Mouse (Mus musculus): Measurements from ENCODE around the gene Phf19. TPM values are rescaled to one million over a fixed set of nuclear protein-coding genes. Genes with fewer than 3 reads are reported as not detected.
A peak's percentile ranks its signal among the peaks of the same experiment; 100 is the strongest.

The Phf19 gene
- total RNA-seq (2017) = 3.9 and 5.1 TPM in 2 replicates

DNA sequence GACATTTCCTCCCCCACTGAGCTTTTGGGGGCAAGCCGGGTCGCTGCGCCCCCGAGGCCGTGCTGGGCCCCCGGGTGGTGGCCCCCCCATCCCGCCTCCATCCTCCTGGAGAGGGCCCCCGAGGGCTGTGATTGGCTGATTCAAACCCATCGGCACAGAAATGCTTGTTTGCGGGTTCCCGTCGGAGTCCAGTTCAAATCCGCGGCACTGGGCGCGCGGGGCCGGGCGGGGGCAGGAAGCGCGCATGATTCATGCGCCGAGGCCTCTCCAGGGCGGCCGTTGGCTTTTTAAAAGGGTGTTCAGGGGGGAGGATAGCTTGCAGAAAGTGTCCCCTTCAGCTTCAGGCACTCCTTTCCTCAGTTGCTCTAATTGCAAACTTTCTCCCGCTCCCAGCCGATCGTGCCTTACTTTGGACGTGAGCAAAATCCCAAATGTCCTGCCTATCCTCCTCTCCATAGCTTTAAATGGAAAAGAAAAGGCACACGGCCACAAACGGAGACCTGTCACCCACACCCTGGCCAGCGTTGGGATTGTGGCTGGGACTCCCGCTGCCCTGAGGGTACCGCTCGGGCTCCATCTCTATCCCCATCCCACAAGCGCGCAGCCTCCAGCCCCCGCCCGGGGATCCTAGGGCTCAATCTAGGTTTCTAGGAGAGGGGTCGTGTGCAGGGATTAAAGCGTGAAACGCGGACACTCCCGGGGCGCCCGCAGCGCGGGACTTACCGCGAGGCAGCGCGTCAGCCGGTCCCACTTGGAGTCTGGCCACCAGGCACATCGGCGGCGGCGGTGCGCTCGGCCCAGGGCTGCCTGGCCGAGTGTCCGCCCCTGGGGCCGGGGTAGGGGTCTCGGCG lies at the start of gene Phf19:
Gene Phf19 (minus strand): TSS at position 809 of the 851 bp plus-strand sequence.
- ATAC-seq (ENCODE audit: extremely low read depth, insufficient number of reproducible peaks, low FRiP score, poor library complexity, severe bottlenecking) = peak; percentile 31; the same call in 1 of the 2 replicates

DNA sequence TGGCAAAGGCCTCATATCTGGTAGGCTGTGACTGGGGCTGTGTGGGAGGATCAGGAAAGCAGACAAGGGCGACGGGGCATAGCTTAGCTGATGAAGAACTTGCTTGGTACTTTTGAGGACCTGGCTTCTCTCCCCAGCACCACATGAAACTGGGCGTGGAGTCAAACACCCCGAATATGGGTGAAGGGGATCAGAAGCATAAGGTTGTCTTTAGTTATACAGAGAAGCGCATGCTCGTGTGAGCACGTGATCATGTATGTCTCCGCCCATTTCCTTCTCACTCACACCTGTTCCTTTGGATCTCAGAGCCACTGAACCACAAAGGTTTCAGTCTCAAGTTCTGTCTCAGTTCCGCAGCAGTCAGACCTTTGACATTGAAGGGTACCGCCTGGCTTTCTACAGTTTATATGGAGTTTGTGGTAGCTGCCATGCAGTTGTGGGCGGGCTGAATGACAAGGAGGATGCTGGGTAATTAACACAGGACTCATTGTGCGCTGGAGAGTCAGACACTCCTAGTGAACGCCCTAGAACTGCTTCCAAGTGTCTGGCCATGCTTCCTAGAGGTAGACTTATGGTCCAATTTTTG lies 49.6 kb upstream of the Phf19 start:
- peak; percentile 79 for ATAC-seq (ENCODE audit: extremely low read depth, insufficient number of reproducible peaks, low FRiP score, poor library complexity, severe bottlenecking)

DNA sequence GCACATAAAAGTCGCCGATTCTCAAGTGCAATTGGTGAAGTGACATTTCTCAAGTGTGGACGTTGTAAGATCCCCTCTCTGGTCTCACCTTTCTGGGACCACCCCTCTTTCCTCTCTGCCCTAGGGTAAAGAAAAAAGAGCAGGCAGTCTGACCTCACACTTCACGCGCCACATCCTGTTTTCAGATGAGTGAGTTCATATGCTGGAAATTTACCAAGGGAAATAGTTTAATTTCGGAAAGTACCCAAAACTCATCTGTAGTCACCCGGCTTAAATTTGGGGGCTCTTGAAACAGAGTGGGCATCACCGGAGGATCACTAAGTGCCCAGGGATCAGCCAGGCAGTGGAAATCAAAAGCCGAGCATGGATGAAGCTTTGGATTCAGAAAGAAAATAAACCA lies 49.1 kb upstream of the Phf19 start:
- peak; percentile 20; the same call in 1 of the 2 replicates for ATAC-seq (ENCODE audit: extremely low read depth, insufficient number of reproducible peaks, low FRiP score, poor library complexity, severe bottlenecking)

DNA sequence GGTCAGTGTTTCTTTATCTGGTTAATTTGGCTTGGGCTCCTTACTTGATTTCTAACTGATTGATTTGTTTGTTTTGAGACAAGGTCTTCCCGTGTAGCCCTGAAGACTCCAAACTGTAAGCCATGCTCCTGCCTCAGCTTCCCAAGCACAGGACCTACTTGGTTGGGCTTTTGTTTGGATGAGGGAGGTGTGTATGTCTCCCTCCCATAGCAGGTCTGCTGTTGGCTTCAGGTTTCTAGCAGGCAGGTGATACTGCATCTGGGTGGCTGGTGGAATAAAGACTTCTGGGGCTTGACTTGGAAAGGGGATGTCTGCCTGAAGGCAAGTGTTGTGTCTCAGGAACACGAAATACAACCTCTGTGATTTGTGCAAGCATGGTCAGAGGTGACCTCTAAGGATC lies 48.4 kb upstream of the Phf19 start:
- ATAC-seq (ENCODE audit: extremely low read depth, insufficient number of reproducible peaks, low FRiP score, poor library complexity, severe bottlenecking) = no peak

DNA sequence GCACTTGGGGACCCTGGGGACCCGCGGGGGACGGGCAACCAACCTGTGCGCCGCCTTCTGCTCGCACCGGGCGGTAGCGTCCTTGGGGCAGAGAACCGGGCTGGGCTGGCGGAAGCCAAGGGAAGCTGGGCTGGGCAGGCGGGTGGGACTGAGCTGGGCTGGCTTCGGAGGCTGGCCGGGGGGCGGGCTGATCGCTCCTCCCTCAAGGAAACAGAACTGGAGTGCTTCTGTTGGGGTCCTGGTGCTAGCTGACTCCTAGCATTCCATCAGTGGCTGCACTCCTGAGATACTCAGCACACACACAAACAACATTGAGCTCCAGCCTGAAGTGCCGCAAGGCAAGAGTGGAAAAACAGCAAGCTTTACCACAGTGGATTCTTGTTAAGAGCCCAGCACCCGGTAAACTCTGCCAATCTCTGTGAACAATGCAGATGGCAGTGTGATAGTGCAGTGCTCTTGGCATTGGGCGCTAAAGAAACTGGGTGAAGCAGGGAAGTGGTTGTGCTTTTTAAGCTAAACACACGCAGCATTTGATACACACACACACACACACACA lies 47.7 kb upstream of the Phf19 start, which contains the start of gene Traf1:
Gene Traf1 (minus strand): TSS at position 292 of the 556 bp plus-strand sequence.
- ATAC-seq (ENCODE audit: extremely low read depth, insufficient number of reproducible peaks, low FRiP score, poor library complexity, severe bottlenecking) = no peak

DNA sequence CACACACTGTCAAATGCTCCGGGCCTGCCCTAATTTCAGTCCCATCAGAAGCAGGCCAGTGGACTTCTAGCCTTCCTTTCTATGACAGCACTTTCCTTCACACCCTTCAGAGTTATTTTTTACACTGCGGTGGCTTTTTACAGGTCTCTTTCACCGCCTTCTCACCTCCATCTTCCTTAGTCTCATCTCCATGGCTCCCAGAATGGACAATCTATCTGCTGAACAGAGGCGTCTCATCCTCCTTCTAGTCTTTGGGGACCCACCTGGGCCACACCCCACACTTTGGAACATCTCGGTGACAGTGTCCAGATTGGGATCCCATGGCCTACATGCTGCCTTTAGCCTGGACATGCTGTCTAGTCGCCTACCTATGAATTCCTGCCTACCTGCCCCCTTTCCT lies 47.1 kb upstream of the Phf19 start:
- ATAC-seq (ENCODE audit: extremely low read depth, insufficient number of reproducible peaks, low FRiP score, poor library complexity, severe bottlenecking) = no peak

DNA sequence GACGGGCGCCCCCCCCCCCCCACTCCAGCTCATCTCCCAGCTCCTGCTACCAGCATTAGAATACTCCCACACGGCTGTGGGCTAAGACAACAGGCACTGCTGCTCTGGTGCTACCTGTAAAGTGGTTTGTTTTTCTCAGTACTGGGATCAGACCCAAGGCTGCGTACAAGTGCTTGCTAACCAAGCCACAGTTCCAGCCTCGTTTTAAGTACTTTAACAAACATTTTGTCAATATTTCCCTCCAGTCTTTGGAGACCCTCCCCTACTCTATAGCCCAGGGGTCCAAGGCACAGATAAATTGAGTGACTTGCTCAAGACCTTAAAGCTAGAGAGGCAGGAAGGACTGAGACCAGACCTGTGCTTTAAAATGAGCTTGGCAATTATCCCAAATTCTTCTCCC lies 46.6 kb upstream of the Phf19 start:
- ATAC-seq (ENCODE audit: extremely low read depth, insufficient number of reproducible peaks, low FRiP score, poor library complexity, severe bottlenecking) = no peak

DNA sequence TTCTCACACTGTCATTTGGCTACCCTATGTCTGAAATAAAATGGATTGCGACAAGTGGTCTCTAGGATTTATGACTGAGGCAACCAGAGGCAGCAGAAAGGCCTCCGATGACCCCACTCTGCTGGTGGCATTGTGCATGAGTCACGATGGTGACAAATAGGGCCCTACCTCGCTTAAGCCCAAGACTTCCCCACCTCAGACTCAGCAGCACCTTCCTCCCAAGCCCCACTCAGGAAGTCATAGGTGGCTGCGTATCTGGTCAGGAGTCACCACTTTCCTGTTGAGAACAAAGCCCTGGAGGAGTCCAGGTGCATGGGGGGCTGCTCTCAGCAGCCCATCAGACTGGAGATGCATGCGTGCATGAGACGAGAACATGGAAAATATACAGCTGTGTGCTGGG lies 44.8 kb upstream of the Phf19 start:
- no peak for ATAC-seq (ENCODE audit: extremely low read depth, insufficient number of reproducible peaks, low FRiP score, poor library complexity, severe bottlenecking)

DNA sequence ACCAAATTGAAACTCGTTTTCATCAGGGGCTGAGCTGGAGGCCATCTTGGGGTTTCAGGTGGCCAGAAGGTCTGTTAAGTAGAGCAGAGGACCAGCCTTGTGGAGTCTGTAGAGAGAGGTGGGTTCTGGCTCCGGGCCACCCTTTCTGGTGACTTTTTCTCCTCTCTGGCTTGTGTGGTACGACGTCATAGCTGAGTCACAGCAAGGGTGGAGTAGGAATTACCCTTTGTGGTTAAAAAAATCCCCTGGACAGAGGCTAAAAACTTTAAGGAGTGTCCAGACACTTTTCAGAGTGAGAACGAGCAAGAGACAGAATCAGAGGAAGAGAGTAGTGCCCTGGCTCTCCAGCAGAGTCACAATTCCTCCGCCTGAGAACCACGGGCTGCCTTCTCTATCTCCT lies 44.2 kb upstream of the Phf19 start:
- ATAC-seq (ENCODE audit: extremely low read depth, insufficient number of reproducible peaks, low FRiP score, poor library complexity, severe bottlenecking) = peak; percentile 29; the same call in 1 of the 2 replicates

DNA sequence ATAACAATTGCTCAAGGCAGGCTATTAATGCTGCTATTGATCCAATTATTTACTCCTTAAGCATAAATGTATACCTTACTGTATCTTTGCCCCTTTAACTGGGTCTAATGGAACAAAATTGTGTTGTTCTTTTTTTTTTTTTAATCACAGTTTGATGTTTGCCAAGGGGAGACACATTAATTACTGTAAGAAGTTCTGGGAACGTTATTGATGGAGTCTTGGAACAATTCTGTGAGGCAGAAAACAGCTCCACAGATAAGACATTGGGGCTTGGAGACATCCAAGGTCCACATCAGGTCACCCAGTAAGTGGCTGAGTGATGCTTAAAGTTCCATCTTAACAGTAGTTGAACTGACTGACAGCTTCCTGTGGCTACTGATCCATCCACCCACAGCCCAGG lies 43.6 kb upstream of the Phf19 start:
- ATAC-seq (ENCODE audit: extremely low read depth, insufficient number of reproducible peaks, low FRiP score, poor library complexity, severe bottlenecking) = no peak

DNA sequence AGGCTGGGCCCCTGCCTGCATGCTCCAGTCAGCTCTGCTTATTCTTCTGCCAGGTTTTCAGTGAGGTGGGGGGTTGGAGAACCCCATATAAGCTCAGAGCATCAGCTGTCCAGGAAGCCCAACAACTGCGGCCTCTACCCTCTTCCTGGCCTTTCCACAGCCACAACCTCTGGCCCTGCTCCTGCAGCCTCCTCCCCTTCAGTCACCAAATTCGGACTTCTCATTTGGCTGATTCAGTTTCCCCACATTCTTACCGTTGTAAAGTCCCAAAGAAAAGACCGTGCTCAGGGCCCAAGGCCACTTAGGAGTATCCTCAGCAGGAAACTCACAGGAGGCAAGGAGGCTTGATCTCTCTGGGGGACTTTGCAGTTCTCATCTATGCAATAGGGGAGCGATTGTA lies 43.1 kb upstream of the Phf19 start:
- no peak for ATAC-seq (ENCODE audit: extremely low read depth, insufficient number of reproducible peaks, low FRiP score, poor library complexity, severe bottlenecking)

DNA sequence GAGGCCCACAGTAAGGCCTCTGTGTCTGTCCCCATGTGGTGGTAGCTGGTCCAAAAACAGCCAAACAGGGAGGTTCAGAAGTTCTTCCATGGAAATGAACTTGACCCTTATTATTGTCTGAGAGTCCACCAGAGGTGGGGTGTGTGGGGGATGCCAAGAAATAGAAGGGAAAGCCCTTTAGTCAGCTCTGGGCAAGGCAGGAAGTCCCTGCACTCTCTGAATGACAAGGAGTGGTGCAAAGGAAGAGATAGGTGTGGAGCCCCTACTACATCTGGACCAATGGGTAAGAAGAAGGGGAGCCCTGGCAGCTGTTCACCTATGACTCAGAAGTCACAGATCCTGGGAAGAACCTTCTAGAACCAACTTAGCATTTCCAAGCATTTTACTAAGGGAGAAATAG lies 40.5 kb upstream of the Phf19 start:
- ATAC-seq (ENCODE audit: extremely low read depth, insufficient number of reproducible peaks, low FRiP score, poor library complexity, severe bottlenecking) = no peak

DNA sequence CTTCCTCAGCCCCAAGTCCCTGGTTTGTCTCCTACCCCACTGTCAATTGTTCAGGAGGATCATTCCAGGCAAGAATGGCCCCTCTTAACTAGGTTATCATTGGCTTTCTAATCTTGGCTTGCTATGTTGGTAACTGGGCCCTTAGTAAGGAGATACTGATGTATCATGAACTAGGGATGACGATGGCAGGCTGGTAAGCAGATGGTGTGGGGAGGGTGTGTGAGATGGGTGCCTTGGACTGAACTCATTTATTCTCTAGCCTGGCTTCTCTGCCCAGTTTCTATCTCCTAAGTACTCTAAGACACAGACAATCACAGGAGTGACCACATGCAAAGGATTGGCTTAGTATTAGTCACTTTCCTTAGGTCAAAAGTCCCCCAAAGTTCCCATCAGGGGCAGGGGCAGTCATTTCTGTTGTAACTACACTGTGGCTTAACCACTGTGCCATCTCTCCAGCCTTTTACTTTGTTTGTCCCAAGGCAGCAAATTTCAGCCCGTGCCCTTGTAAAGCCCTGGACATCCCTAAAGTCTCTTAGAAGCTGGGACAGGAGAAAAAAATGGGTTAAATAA lies 39.8 kb upstream of the Phf19 start:
- no peak for ATAC-seq (ENCODE audit: extremely low read depth, insufficient number of reproducible peaks, low FRiP score, poor library complexity, severe bottlenecking)

DNA sequence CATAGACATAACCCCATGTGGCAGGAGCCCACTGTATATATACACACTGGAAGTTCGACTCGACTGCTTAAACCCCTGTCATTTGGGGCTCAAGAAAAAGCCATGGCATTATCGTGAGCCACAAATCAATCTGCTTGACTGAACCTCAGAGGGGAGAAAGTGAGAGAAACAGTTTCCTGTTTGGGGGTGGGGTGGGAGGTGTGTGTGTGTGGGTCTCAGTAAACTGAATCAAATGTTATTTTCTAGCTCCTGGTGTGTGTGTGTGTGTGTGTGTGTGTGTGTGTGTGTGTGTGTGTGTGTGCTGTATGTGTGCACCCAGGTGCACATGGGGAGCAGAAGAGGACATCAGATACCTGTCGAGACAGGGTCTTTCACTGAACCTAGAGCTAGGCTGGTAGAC lies 39.2 kb upstream of the Phf19 start:
- no peak for ATAC-seq (ENCODE audit: extremely low read depth, insufficient number of reproducible peaks, low FRiP score, poor library complexity, severe bottlenecking)

DNA sequence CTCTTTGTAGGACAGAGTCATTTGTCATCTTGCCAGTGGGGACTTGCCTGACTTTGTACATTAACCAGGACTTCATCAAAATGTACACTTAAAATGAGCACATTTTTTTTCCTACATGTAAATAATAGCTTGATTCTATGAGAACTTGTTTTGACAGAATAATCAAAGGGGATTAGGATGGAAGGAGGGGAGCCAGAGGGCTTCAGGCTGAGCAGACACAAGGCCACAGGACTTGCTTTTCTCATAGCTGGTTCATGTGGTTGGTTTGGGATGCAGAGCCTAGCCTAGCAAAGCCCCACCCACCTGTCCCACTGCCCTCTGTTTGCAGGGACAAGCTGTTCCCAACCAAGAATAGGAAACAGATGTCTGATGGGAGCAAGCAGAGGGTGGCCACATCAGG lies 37.6 kb upstream of the Phf19 start:
- ATAC-seq (ENCODE audit: extremely low read depth, insufficient number of reproducible peaks, low FRiP score, poor library complexity, severe bottlenecking) = no peak

DNA sequence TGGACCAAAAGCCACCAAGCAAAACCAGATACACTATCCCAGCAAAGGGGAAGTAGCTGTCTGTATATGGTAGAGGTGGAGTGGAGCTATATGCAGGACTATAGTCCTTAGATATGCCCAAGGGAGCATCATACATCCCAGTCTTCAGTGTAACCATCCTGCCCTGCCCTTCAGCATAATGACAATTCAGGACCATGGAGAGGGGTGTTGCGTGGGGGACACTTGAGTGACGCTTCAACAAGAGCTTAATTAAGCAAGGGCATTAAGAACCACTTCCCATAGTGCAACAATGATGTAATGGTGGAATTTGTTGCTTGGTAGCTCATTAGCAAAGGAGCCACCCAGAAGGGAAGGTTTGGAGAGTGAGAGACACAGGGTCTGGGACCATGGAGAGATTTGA lies 34.8 kb upstream of the Phf19 start:
- ATAC-seq (ENCODE audit: extremely low read depth, insufficient number of reproducible peaks, low FRiP score, poor library complexity, severe bottlenecking) = no peak

DNA sequence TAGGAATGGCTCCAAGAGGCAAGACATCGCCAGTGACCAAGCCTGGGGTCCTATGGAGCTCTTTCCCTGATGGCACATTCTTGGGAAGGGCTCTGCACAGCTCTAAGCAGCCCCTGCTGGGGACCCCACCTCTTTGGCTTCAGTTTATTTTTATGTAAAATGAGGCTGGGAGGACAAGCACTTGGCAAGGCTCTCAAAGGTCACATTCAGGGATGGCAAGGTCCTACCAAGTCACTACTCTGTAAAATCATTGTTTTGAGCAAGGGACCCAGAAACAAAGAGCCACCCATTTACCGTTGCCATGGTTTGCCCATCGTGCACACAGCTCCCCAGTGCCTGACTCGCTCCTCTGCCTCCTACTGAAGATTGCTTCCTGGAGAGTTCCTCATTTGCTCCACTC lies 32.2 kb upstream of the Phf19 start:
- ATAC-seq (ENCODE audit: extremely low read depth, insufficient number of reproducible peaks, low FRiP score, poor library complexity, severe bottlenecking) = no peak

DNA sequence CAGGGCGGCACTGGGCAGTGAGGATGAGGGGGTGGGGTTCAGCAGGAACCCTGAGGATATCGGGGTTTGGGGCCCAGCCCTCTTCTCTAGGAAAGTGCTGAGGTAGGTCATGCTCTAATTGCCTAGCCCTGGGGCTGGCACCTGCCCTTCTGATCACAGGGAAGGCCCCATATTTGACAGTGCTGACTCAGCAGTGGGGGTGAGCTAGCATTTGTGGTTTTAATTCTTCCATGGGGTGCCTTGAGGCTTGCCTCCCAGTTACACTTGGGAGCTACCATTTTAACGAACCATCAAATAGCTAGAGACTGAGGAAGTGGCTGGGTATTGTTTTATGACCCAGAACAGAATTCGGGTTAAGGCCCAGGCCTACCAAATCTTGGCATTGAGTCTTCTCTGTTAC lies 31.8 kb upstream of the Phf19 start:
- ATAC-seq (ENCODE audit: extremely low read depth, insufficient number of reproducible peaks, low FRiP score, poor library complexity, severe bottlenecking) = no peak

DNA sequence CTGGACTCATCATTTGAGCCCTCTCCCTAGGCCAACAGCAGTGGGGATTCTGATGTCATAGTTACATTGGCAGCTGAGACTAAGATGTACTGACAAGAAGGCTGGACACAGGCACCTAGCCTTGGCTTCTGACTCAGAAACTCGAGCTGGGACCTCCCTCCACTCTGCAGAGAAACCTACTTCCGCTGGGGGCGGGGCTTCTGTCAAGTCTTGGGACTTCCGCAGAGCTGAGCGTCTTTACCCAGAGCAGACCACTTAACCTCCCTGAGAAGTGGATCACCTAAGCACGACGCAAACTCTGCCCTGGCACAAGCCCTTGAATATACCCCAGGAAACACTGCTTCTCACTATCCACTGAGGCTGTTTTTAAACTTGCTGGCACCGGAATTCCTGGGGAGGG lies 30.9 kb upstream of the Phf19 start:
- ATAC-seq (ENCODE audit: extremely low read depth, insufficient number of reproducible peaks, low FRiP score, poor library complexity, severe bottlenecking) = peak; percentile 84

DNA sequence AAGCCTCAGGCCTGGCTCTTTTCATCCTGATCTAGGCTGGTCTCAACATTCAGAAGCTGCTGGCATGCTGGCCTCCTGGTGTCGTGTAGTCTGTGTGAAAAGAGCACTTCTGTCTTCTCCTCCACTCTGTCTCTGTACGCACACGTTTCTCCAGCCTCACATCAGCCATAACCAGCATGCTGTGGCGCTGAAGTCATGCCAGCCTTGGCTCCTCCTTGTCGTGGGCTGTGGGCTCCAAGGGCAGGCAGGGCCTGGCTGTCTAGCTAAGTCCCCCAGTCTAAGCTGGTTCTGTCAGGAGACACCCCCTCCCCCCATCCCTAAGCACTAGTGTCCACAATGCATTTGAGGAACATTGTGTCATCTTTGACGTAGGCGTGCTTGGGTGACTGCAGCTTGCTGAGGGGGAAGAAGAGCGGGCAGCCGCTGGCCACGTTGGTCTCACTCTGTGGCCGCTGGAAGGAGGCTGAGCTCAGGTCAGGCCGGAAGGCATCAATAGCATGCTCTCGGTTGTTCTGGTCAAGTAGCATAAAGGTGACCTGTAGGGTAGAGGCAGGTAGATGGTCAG lies 29.8 kb upstream of the Phf19 start:
- ATAC-seq (ENCODE audit: extremely low read depth, insufficient number of reproducible peaks, low FRiP score, poor library complexity, severe bottlenecking) = peak; percentile 43
